Mouse (Mus musculus) heart, postnatal 0 days (tissue): Measurements from ENCODE around the gene Nlgn1.

ENCODE experiments used
- CTCF ChIP-seq: IDR thresholded peaks from 2 replicates; pipeline ENCODE4 v1.5.1; 2016; ENCODE audit warnings: antibody characterized with exemption, control low read depth, low read depth
- EP300 ChIP-seq: IDR thresholded peaks from 2 replicates; pipeline ENCODE4 v1.6.1; 2016; ENCODE audit warnings: antibody characterized with exemption, low read depth

DNA sequence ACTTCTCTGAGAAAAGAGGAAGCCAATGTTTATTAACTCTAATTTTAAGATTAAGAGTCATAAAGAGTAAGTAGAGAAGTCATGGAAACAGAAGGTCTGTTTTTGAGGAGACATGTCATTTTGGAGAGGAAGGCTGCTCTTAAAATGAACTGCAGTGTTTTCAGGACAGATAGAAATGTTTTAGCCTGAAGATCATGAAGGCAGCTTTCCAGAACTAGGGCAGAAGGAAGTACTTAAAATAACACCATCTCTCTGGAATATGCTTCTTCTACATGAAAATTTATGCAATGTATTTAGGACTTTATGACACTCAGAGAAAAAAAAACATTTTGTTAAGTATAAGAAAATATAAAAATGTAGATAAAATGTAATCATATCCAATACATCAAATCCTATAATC is 905.3 kb downstream of the Nlgn1 start:
- no peak for TF ChIP-seq EP300
- TF ChIP-seq CTCF, result no peak
